Mouse (Mus musculus): ENCODE measurements around the gene Zfp644. TPM values are rescaled to one million over a fixed set of nuclear protein-coding genes. Genes with fewer than 3 reads are reported as not detected.

Zfp644 gene
- polyA plus RNA-seq, 1 experiment from 2014 or later, result 116 TPM

- 0 out of 2 replicates have a peak, but pooled peaks cover 2% of the 10 kb centered on the region for H3K36me3 ChIP-seq (ENCODE audit: control insufficient read depth, insufficient read depth, low read length)
- WGBS, result 20% methylated on average over 8 of the region's 8 CpGs
- ATAC-seq (ENCODE audit: low FRiP score, low TSS enrichment) (peak; percentile 72), DNase-seq (peak; percentile 60)
- no peak overlapping the region for H3K4me2 ChIP-seq (ENCODE audit: low read length)
- no peaks in the 10 kb centered on the region for H3K9me3 ChIP-seq (ENCODE audit: control insufficient read depth, low read length)
- H3K9ac ChIP-seq (replicated peaks; ENCODE audit: low read length), result no peak overlapping the region
- no peaks in the 10 kb centered on the region for H3K27me3 ChIP-seq (ENCODE audit: control insufficient read depth, insufficient read depth, low read length)
- no peak overlapping the region for H3K4me3 ChIP-seq (replicated peaks; ENCODE audit: low read depth, low read length)
- no peak overlapping the region for H3K27ac ChIP-seq (replicated peaks; ENCODE audit: low read depth, low read length)
- peaks cover 18% of the 10 kb centered on the region for H3K4me1 ChIP-seq (ENCODE audit: control insufficient read depth, insufficient read depth, low read length)
Measured at GRCm38 (mm10) chr5:106599482-106599881, 97.6 kb downstream of the Zfp644 start.

- WGBS, result 74% methylated on average over 2 of the region's 2 CpGs
- H3K9me3 ChIP-seq (ENCODE audit: control insufficient read depth, low read length), result no peaks in the 10 kb centered on the region
- no peaks in the 10 kb centered on the region for H3K27me3 ChIP-seq (ENCODE audit: control insufficient read depth, insufficient read depth, low read length)
- peaks cover 18% of the 10 kb centered on the region for H3K4me1 ChIP-seq (ENCODE audit: control insufficient read depth, insufficient read depth, low read length)
- H3K36me3 ChIP-seq (ENCODE audit: control insufficient read depth, insufficient read depth, low read length), result 0 out of 2 replicates have a peak, but pooled peaks cover 2% of the 10 kb centered on the region
- ATAC-seq (ENCODE audit: low FRiP score, low TSS enrichment) (no peak), DNase-seq (no peak)
- no peak overlapping the region for H3K27ac ChIP-seq (replicated peaks; ENCODE audit: low read depth, low read length)
- H3K4me3 ChIP-seq (replicated peaks; ENCODE audit: low read depth, low read length), result no peak overlapping the region
- no peak overlapping the region for H3K4me2 ChIP-seq (ENCODE audit: low read length)
- no peak overlapping the region for H3K9ac ChIP-seq (replicated peaks; ENCODE audit: low read length)
Measured at GRCm38 (mm10) chr5:106597472-106597871, 99.6 kb downstream of the Zfp644 start.

DNA sequence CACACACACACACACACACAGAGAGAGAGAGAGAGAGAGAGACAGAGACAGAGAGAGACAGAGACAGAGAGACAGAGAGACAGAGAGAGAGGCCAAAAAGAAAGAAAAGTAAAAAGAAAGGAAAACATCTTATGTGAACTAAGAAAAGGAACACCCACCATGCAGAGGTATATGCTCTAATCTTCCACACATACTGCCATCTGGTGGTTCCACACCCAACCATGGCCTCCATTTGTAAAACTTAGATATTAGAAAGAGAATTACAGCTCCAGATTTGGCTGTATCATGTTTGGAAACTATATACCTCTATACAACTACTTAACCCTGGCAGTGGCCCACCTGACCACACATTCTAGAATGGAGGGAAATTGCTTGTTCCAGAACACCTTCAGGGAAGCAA is 102.7 kb downstream of the Zfp644 start:
- Histone ChIP-seq H3K9me3 (ENCODE audit: control insufficient read depth, low read length) (no peaks in the 10 kb centered on the region), H3K4me3 (replicated peaks; ENCODE audit: low read depth, low read length) (no peak overlapping the region), H3K4me2 (ENCODE audit: low read length) (no peak overlapping the region), H3K4me1 (ENCODE audit: control insufficient read depth, insufficient read depth, low read length) (peaks cover 10% of the 10 kb centered on the region; the same call in 1 of the 2 replicates), H3K9ac (replicated peaks; ENCODE audit: low read length) (no peak overlapping the region), H3K27ac (replicated peaks; ENCODE audit: low read depth, low read length) (no peak overlapping the region), H3K27me3 (ENCODE audit: control insufficient read depth, insufficient read depth, low read length) (no peaks in the 10 kb centered on the region), H3K36me3 (ENCODE audit: control insufficient read depth, insufficient read depth, low read length) (0 out of 2 replicates have a peak, but pooled peaks cover 2% of the 10 kb centered on the region)
- ATAC-seq (ENCODE audit: low FRiP score, low TSS enrichment), result no peak
- DNase-seq, result peak; percentile 63

DNA sequence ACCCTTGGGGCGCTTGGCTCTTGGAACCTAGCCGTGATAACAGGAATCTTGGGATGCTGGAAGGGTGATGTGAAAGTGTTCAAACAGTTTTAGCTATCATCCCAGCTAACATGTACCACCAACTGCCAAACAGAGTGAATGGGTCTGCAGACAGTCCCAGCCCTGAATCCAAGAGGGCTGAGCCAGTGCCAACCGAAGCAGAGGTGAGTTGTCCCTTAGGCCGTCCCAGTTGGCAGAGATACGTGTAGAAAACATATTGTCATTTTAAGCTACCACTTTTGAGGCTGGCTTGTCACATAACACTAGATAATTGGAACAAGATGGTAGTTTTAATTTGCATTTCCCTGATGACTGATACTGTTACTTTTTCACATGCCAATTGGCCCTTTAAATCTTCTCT is 106.4 kb downstream of the Zfp644 start:
- H3K4me3 ChIP-seq (replicated peaks; ENCODE audit: low read depth, low read length), result no peak overlapping the region
- H3K36me3 ChIP-seq (ENCODE audit: control insufficient read depth, insufficient read depth, low read length), result no peaks in the 10 kb centered on the region
- H3K9ac ChIP-seq (replicated peaks; ENCODE audit: low read length), result no peak overlapping the region
- DNase-seq, result no peak
- H3K27ac ChIP-seq (replicated peaks; ENCODE audit: low read depth, low read length), result no peak overlapping the region
- H3K9me3 ChIP-seq (ENCODE audit: control insufficient read depth, low read length), result no peaks in the 10 kb centered on the region
- ATAC-seq (ENCODE audit: low FRiP score, low TSS enrichment), result no peak
- 86% methylated on average over 5 of the region's 5 CpGs for WGBS
- no peaks in the 10 kb centered on the region for H3K27me3 ChIP-seq (ENCODE audit: control insufficient read depth, insufficient read depth, low read length)
- H3K4me2 ChIP-seq (ENCODE audit: low read length), result no peak overlapping the region
- H3K4me1 ChIP-seq (ENCODE audit: control insufficient read depth, insufficient read depth, low read length), result no peaks in the 10 kb centered on the region

GRCm38 (mm10) chr5:106589670-106590069 is 107.4 kb downstream of the Zfp644 start:
- ATAC-seq (ENCODE audit: low FRiP score, low TSS enrichment) (no peak), DNase-seq (no peak)
- Histone ChIP-seq H3K27ac (replicated peaks; ENCODE audit: low read depth, low read length) (no peak overlapping the region), H3K4me1 (ENCODE audit: control insufficient read depth, insufficient read depth, low read length) (no peaks in the 10 kb centered on the region), H3K4me2 (ENCODE audit: low read length) (no peak overlapping the region), H3K9me3 (ENCODE audit: control insufficient read depth, low read length) (no peaks in the 10 kb centered on the region), H3K4me3 (replicated peaks; ENCODE audit: low read depth, low read length) (no peak overlapping the region), H3K36me3 (ENCODE audit: control insufficient read depth, insufficient read depth, low read length) (no peaks in the 10 kb centered on the region), H3K27me3 (ENCODE audit: control insufficient read depth, insufficient read depth, low read length) (no peaks in the 10 kb centered on the region), H3K9ac (replicated peaks; ENCODE audit: low read length) (no peak overlapping the region)
- WGBS, result 92% methylated on average over 11 of the region's 11 CpGs

DNA sequence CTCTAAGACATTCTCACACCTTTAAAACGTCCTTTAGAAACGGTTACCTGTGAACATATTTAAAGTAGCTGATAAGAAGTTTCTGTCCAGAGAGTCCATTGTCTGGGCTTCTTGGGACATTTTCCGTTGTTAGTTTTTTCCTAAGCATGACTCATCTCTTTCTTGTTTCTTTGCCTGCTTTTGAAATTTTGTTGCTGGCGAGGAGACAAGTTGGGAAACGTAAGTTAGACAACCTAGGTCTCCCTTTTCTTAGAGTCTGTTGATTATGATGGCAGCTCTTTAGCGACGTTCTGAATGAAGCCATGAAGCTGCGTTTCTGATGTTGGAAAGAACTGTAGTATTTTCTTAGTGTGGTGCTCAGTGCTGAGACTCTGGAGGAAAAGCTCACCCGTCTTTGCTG is 108.1 kb downstream of the Zfp644 start:
- Histone ChIP-seq H3K36me3 (ENCODE audit: control insufficient read depth, insufficient read depth, low read length) (no peaks in the 10 kb centered on the region), H3K4me3 (replicated peaks; ENCODE audit: low read depth, low read length) (no peak overlapping the region), H3K4me2 (ENCODE audit: low read length) (no peak overlapping the region), H3K9me3 (ENCODE audit: control insufficient read depth, low read length) (no peaks in the 10 kb centered on the region), H3K9ac (replicated peaks; ENCODE audit: low read length) (no peak overlapping the region), H3K27me3 (ENCODE audit: control insufficient read depth, insufficient read depth, low read length) (no peaks in the 10 kb centered on the region), H3K4me1 (ENCODE audit: control insufficient read depth, insufficient read depth, low read length) (no peaks in the 10 kb centered on the region), H3K27ac (replicated peaks; ENCODE audit: low read depth, low read length) (no peak overlapping the region)
- WGBS, result 98% methylated on average over 9 of the region's 9 CpGs
- DNase-seq, result no peak
- no peak for ATAC-seq (ENCODE audit: low FRiP score, low TSS enrichment)

- H3K27ac ChIP-seq (replicated peaks; ENCODE audit: low read depth, low read length), result no peak overlapping the region
- ATAC-seq (ENCODE audit: low FRiP score, low TSS enrichment), result no peak
- 76% methylated on average over 7 of the region's 7 CpGs for WGBS
- no peaks in the 10 kb centered on the region for H3K9me3 ChIP-seq (ENCODE audit: control insufficient read depth, low read length)
- H3K4me2 ChIP-seq (ENCODE audit: low read length), result no peak overlapping the region
- DNase-seq, result no peak
- no peaks in the 10 kb centered on the region for H3K36me3 ChIP-seq (ENCODE audit: control insufficient read depth, insufficient read depth, low read length)
- no peak overlapping the region for H3K9ac ChIP-seq (replicated peaks; ENCODE audit: low read length)
- H3K27me3 ChIP-seq (ENCODE audit: control insufficient read depth, insufficient read depth, low read length), result peaks cover 5% of the 10 kb centered on the region; the same call in 1 of the 2 replicates
- no peak overlapping the region for H3K4me3 ChIP-seq (replicated peaks; ENCODE audit: low read depth, low read length)
- no peaks in the 10 kb centered on the region for H3K4me1 ChIP-seq (ENCODE audit: control insufficient read depth, insufficient read depth, low read length)
Measured at GRCm38 (mm10) chr5:106580943-106581342, 116.1 kb downstream of the Zfp644 start.

DNA sequence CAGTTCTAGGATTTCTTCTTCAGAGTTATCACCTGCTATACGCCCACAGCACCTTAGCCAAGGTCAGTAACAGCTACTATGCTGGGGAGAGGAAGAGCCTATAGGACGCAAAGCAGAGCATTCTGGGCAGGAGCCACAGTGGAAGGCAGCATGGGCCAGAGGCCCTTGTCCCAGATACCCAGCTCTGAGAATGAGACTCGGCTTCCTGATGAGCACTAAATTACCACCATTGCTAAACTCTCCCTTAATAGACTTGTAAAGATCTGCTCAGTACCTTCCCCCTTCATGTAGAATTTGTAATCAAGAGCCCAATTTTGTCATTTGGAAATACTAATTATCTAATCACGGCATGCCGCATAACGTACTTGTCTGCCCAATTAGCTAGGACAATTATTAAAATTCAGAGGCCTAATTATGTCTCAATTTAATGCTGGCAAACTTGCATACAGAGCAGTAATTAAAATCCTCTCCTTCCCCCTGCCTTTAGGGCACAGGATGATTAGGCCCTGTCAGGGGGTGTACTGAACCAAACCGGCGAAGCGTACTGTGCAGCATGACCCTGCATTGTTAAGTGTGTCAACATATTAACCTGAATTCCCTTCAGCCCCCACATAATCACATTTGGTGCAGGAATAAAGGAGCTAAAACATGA is 119.7 kb downstream of the Zfp644 start:
- Histone ChIP-seq H3K27ac (replicated peaks; ENCODE audit: low read depth, low read length) (no peak overlapping the region), H3K4me1 (ENCODE audit: control insufficient read depth, insufficient read depth, low read length) (no peaks in the 10 kb centered on the region), H3K4me3 (replicated peaks; ENCODE audit: low read depth, low read length) (no peak overlapping the region), H3K9ac (replicated peaks; ENCODE audit: low read length) (no peak overlapping the region), H3K9me3 (ENCODE audit: control insufficient read depth, low read length) (no peaks in the 10 kb centered on the region), H3K4me2 (ENCODE audit: low read length) (no peak overlapping the region), H3K36me3 (ENCODE audit: control insufficient read depth, insufficient read depth, low read length) (no peaks in the 10 kb centered on the region), H3K27me3 (ENCODE audit: control insufficient read depth, insufficient read depth, low read length) (peaks cover 16% of the 10 kb centered on the region; the same call in 1 of the 2 replicates)
- peak; percentile 67 for DNase-seq
- no peak for ATAC-seq (ENCODE audit: low FRiP score, low TSS enrichment)
- WGBS, result 33% methylated on average over 9 of the region's 9 CpGs

- ATAC-seq (ENCODE audit: low FRiP score, low TSS enrichment) (no peak; the same call in 1 of the 2 replicates), DNase-seq (peak; percentile 21)
- H3K36me3 ChIP-seq (ENCODE audit: control insufficient read depth, insufficient read depth, low read length), result no peaks in the 10 kb centered on the region
- no peaks in the 10 kb centered on the region for H3K9me3 ChIP-seq (ENCODE audit: control insufficient read depth, low read length)
- H3K27ac ChIP-seq (replicated peaks; ENCODE audit: low read depth, low read length), result no peak overlapping the region
- WGBS, result 21% methylated on average over 4 of the region's 4 CpGs
- no peaks in the 10 kb centered on the region for H3K4me1 ChIP-seq (ENCODE audit: control insufficient read depth, insufficient read depth, low read length)
- peak overlapping the region; percentile 66; the same call in 1 of the 2 replicates for H3K4me3 ChIP-seq (replicated peaks; ENCODE audit: low read depth, low read length)
- peak overlapping the region; percentile 76; the same call in 1 of the 2 replicates for H3K9ac ChIP-seq (replicated peaks; ENCODE audit: low read length)
- peaks cover 17% of the 10 kb centered on the region; the same call in 1 of the 2 replicates for H3K27me3 ChIP-seq (ENCODE audit: control insufficient read depth, insufficient read depth, low read length)
- H3K4me2 ChIP-seq (ENCODE audit: low read length), result peak overlapping the region; percentile 95
Measured at GRCm38 (mm10) chr5:106575098-106575497, 122.0 kb downstream of the Zfp644 start.

All from midbrain, embryonic 14.5 days (tissue).